19 mouse cellular contexts compared by ENCODE assay signal in genomic region chr6:125461325-125461724, GRCm38 (mm10). TPM values are rescaled to one million over a fixed set of nuclear protein-coding genes. Genes with fewer than 3 reads are reported as not detected.
DNase-seq lines count a peak whose midpoint lies in the region; ATAC-seq lines count a peak whose summit lies in the region.
"Had no signal": no experiment of that assay in that cellular context is flagged by ENCODE, and none has a peak within 500 bp of the region (broad histone marks: within the 10 kb centered on the region; RNA-seq: fewer than 3 reads in every experiment).

No protein-coding gene starts in this region.

- no peak overlapping the region for H3K9ac ChIP-seq in hindbrain, embryonic 12.5 days
- no peak overlapping the region for H3K9ac ChIP-seq in forebrain, embryonic 16.5 days (replicated peaks; ENCODE audit: low read depth, low read length)
- H3K9ac ChIP-seq: forebrain, embryonic 13.5 days; hindbrain, embryonic 15.5 days had no signal

- no peak overlapping the region for H3K27ac ChIP-seq in hindbrain, embryonic 12.5 days
- no peak overlapping the region for H3K27ac ChIP-seq in forebrain, embryonic 16.5 days (ENCODE audit: low read length)
- H3K27ac ChIP-seq: embryonic facial prominence, embryonic 10.5 days; forebrain, embryonic 13.5 days; heart, adult 2 months; hindbrain, embryonic 10.5 days; hindbrain, embryonic 15.5 days had no signal

- H3K9me3 ChIP-seq in hindbrain, embryonic 12.5 days (replicated peaks), result no peaks in the 10 kb centered on the region
- H3K9me3 ChIP-seq in forebrain, embryonic 16.5 days (ENCODE audit: control insufficient read depth, low read length), result no peaks in the 10 kb centered on the region
- H3K9me3 ChIP-seq: embryonic facial prominence, embryonic 10.5 days; forebrain, embryonic 13.5 days; hindbrain, embryonic 10.5 days; hindbrain, embryonic 15.5 days had no signal

- H3K27me3 ChIP-seq in splenic B cell, adult 2 months (ENCODE audit: control insufficient read depth, insufficient read depth, low read length, poor library complexity, severe bottlenecking), result no peaks in the 10 kb centered on the region
- H3K27me3 ChIP-seq in hindbrain, embryonic 12.5 days, result no peaks in the 10 kb centered on the region
- no peaks in the 10 kb centered on the region for H3K27me3 ChIP-seq in forebrain, embryonic 16.5 days (replicated peaks; ENCODE audit: control insufficient read depth, insufficient read depth, low read length)
- H3K27me3 ChIP-seq: forebrain, embryonic 13.5 days; hindbrain, embryonic 15.5 days had no signal

- WGBS in hindbrain, embryonic 12.5 days, result 91% methylated on average over 7 of the region's 7 CpGs
- 87% methylated on average over 7 of the region's 7 CpGs for WGBS in forebrain, embryonic 16.5 days

- DNase-seq in B cell, adult 2 months, result peak; percentile 34 to 40
- peak; percentile 36 for DNase-seq in MN1 (ENCODE audit: low spot score)
- DNase-seq in splenic B cell, adult 2 months (ENCODE audit: low read depth, low spot score), result peak; percentile 73
- no peak for DNase-seq in cerebellum, adult 9-10 months
- DNase-seq: adrenal gland, adult 8-10 months; adrenal gland, postnatal 36 days; cerebellum, adult 11 months; cerebellum, adult 8-10 months; cerebellum, postnatal 25 days; heart, adult 2 months had no signal

- no peaks in the 10 kb centered on the region for H3K36me3 ChIP-seq in splenic B cell, adult 2 months (ENCODE audit: control insufficient read depth, insufficient read depth, low read length, poor library complexity, severe bottlenecking)
- H3K36me3 ChIP-seq in hindbrain, embryonic 12.5 days, result no peaks in the 10 kb centered on the region
- peaks cover 2% of the 10 kb centered on the region; the same call in 1 of the 2 replicates for H3K36me3 ChIP-seq in forebrain, embryonic 16.5 days (ENCODE audit: control insufficient read depth, insufficient read depth)
- H3K36me3 ChIP-seq: hindbrain, embryonic 15.5 days had no signal

- H3K4me3 ChIP-seq in hindbrain, embryonic 12.5 days, result no peak overlapping the region
- no peak overlapping the region for H3K4me3 ChIP-seq in forebrain, embryonic 16.5 days (replicated peaks; ENCODE audit: low read length)
- H3K4me3 ChIP-seq: embryonic facial prominence, embryonic 10.5 days; forebrain, embryonic 13.5 days; heart, adult 2 months; hindbrain, embryonic 10.5 days; hindbrain, embryonic 15.5 days had no signal

- peak; percentile 51 for ATAC-seq in megakaryocyte, adult 5-6 weeks (ENCODE audit: poor library complexity, severe bottlenecking)
- ATAC-seq in hindbrain, embryonic 12.5 days (ENCODE audit: low FRiP score), result no peak
- no peak for ATAC-seq in forebrain, embryonic 16.5 days
- ATAC-seq: forebrain, embryonic 13.5 days; intestine, embryonic 16.5 days had no signal

- no peak overlapping the region for H3K4me2 ChIP-seq in hindbrain, embryonic 12.5 days (replicated peaks)
- no peak overlapping the region for H3K4me2 ChIP-seq in forebrain, embryonic 16.5 days (ENCODE audit: low read length)
- H3K4me2 ChIP-seq: forebrain, embryonic 13.5 days; heart, embryonic 11.5 days; hindbrain, embryonic 15.5 days had no signal

- H3K4me1 ChIP-seq in hindbrain, embryonic 12.5 days, result peaks cover 2% of the 10 kb centered on the region; the same call in 1 of the 2 replicates
- no peaks in the 10 kb centered on the region for H3K4me1 ChIP-seq in forebrain, embryonic 16.5 days (replicated peaks; ENCODE audit: control insufficient read depth, insufficient read depth, low read length)
- H3K4me1 ChIP-seq: forebrain, embryonic 13.5 days; hindbrain, embryonic 15.5 days had no signal

RNA-seq across cellular contexts. Expression of gene Cd9, which starts 33.3 kb away (rescaled TPM):
- 100 and 106 TPM in 2 replicates for total RNA-seq in megakaryocyte, adult 5-6 weeks (2015)
- total RNA-seq in megakaryocyte, adult 5-6 weeks (2017), result 65.5 and 74.0 TPM in 2 replicates
- polyA plus RNA-seq in hindbrain, embryonic 12.5 days (2016; fragmentation: Nextera tagmentation; extraction: Ambion mirVana), result 49.2 and 54.1 TPM in 2 replicates
- 78.4 and 101 TPM in 2 replicates for polyA plus RNA-seq in forebrain, embryonic 16.5 days (2015; fragmentation: Nextera tagmentation; extraction: Ambion mirVana)
